Mouse (Mus musculus): ENCODE measurements around the gene Gm21762.
"Not testable (repeated sequence)": the region's sequence is repeated elsewhere in the genome, so short reads cannot be mapped to it uniquely, and the experiment has no call there.

GRCm38 (mm10) chr13:120259718-120260117 lies 44.0 kb upstream of the Gm21762 start:
- TF ChIP-seq POLR2A (IDR thresholded peaks at IDR 0.05; ENCODE audit: low read depth, low read length); CTCF (IDR thresholded peaks at IDR 0.05; ENCODE audit: extremely low read depth, insufficient read depth, insufficient read length, insufficient replicate concordance): not testable (repeated sequence)
